Mouse (Mus musculus) forebrain, embryonic 15.5 days (tissue): Measurements from ENCODE around the gene Cldn19. TPM values are rescaled to one million over a fixed set of nuclear protein-coding genes. Genes with fewer than 3 reads are reported as not detected.
"Not testable (repeated sequence)": the region's sequence is repeated elsewhere in the genome, so short reads cannot be mapped to it uniquely, and the experiment has no call there.

Experiments used
- ATAC-seq: fragments of 200-750 bp; cut with Nextera tagmentation; replicated peaks from 2 replicates; pipeline ENCODE4 v1.8.0; 2017; ENCODE audit warnings: mild to moderate bottlenecking, moderate TSS enrichment, moderate library complexity
- H3K27ac ChIP-seq: fragments of 300-500 bp; sonication (generic); replicated peaks from 2 replicates; pipeline ENCODE4 v1.5.1; 2015; ENCODE audit warnings: mild to moderate bottlenecking, inconsistent platforms
- H3K27me3 ChIP-seq: fragments of 300-500 bp; sonication (generic); 2 replicates; pipeline ENCODE4 v1.6.1; 2015; ENCODE audit warnings: inconsistent platforms
- H3K36me3 ChIP-seq: fragments of 300-500 bp; sonication (generic); 2 replicates; pipeline ENCODE4 v1.6.1; 2015; ENCODE audit warnings: mild to moderate bottlenecking, inconsistent platforms
- H3K4me1 ChIP-seq: fragments of 300-500 bp; sonication (generic); 2 replicates; pipeline ENCODE4 v1.6.1; 2015; ENCODE audit warnings: inconsistent platforms
- H3K4me2 ChIP-seq: fragments of 300-500 bp; sonication (generic); replicated peaks from 2 replicates; pipeline ENCODE4 v1.6.1; 2015; ENCODE audit warnings: mild to moderate bottlenecking, inconsistent platforms
- H3K4me3 ChIP-seq: fragments of 300-500 bp; sonication (generic); 2 replicates; pipeline ENCODE4 v1.5.1; 2015; ENCODE audit warnings: mild to moderate bottlenecking, inconsistent platforms
- H3K9ac ChIP-seq: fragments of 300-500 bp; sonication (generic); replicated peaks from 2 replicates; pipeline ENCODE4 v1.6.1; 2015; ENCODE audit warnings: mild to moderate bottlenecking, inconsistent platforms
- H3K9me3 ChIP-seq: fragments of 300-500 bp; sonication (generic); 2 replicates; pipeline ENCODE4 v1.6.1; 2016; ENCODE audit warnings: inconsistent platforms
- WGBS: fragments of 180-500 bp; shearing (Covaris S2); methylation state at CpG from one replicate; pipeline ENCODE4 v1.1.7; 2015; ENCODE audit warnings: mixed read lengths; 5-methylcytosine and 5-hydroxymethylcytosine counted together
- polyA plus RNA-seq: library from polyadenylated mRNA; unstranded; fragments of >200 nt; fragmentation: Nextera tagmentation; extraction: Ambion mirVana; gene quantifications from 2 replicates; pipeline ENCODE4 v1.2.1, GENCODE M21; 2015

Gene Cldn19
- polyA plus RNA-seq, 1 experiment from 2014 or later = 1.0 TPM

GRCm38 (mm10) chr4:119259344-119260254, 4.4 kb downstream of the Cldn19 start:
- no peak for ATAC-seq
- Histone ChIP-seq H3K9me3 (no peaks in the 10 kb centered on the region), H3K4me1 (peaks cover 7% of the 10 kb centered on the region), H3K4me3 (no peak overlapping the region), H3K36me3 (no peaks in the 10 kb centered on the region), H3K9ac (no peak overlapping the region), H3K4me2 (no peak overlapping the region), H3K27ac (no peak overlapping the region), H3K27me3 (no peaks in the 10 kb centered on the region)
- 88% methylated on average over 15 of the region's 15 CpGs for WGBS

GRCm38 (mm10) chr4:119261087-119261713, 6.0 kb downstream of the Cldn19 start:
- Histone ChIP-seq H3K27me3 (no peaks in the 10 kb centered on the region), H3K4me2 (no peak overlapping the region), H3K9me3 (no peaks in the 10 kb centered on the region), H3K9ac (no peak overlapping the region), H3K4me3 (no peak overlapping the region), H3K4me1 (no peaks in the 10 kb centered on the region), H3K36me3 (no peaks in the 10 kb centered on the region), H3K27ac (no peak overlapping the region)
- no peak for ATAC-seq
- 69% methylated on average over 7 of the region's 7 CpGs for WGBS

DNA sequence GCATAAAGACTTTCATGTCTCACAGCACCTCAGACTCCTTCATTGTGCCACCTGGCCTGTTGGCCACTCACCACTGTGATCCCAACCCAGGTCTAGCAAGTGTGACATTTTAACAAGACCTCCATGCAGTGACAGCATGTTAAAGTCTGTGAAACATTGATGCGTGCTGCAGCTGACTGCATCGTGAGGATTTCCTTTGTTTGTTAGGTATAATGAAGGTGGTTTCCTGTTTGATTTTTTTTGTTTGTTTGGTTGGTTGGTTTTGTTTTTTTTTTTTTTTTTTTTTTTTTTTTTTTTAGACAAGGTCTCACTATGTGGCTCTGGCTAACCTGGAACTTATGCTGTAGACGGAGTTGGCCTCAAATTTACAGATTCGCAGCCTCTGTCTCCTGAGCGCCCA, 7.3 kb downstream of the Cldn19 start:
- Histone ChIP-seq H3K9ac (no peak overlapping the region), H3K4me1 (no peaks in the 10 kb centered on the region), H3K4me3 (no peak overlapping the region), H3K27ac (no peak overlapping the region), H3K36me3 (no peaks in the 10 kb centered on the region), H3K27me3 (no peaks in the 10 kb centered on the region), H3K9me3 (no peaks in the 10 kb centered on the region), H3K4me2 (no peak overlapping the region)
- ATAC-seq = no peak
- 93% methylated on average over 5 of the region's 5 CpGs for WGBS

DNA sequence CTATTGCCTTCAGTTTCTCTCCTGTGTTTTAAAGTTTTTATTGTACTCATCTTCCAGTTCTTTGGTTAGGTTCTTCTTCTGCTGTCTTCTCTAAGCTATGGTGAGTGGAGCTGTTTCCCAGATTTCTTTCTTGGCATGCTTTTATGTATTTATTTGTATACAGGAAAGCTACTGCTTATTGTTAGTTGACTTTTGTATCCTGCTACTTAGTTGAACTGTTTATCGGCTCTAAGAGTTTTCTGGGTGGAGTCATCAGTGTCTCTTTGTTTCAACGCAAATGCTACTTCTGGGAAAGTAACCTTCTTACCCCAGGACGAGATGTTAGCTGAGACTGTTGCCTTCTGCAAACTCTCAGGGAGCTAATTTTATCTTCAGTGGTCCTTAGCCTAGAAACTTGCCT, 8.2 kb downstream of the Cldn19 start:
- H3K9ac ChIP-seq = no peak overlapping the region
- no peak overlapping the region for H3K4me2 ChIP-seq
- H3K36me3 ChIP-seq = 0 out of 2 replicates have a peak, but pooled peaks cover 2% of the 10 kb centered on the region
- H3K4me3 ChIP-seq = no peak overlapping the region
- WGBS = 78% methylated on average over 3 of the region's 3 CpGs
- no peaks in the 10 kb centered on the region for H3K4me1 ChIP-seq
- H3K9me3 ChIP-seq = no peaks in the 10 kb centered on the region
- no peaks in the 10 kb centered on the region for H3K27me3 ChIP-seq
- ATAC-seq = no peak
- no peak overlapping the region for H3K27ac ChIP-seq

- Histone ChIP-seq H3K27ac (no peak overlapping the region), H3K4me3 (no peak overlapping the region), H3K4me2 (no peak overlapping the region), H3K36me3 (peaks cover 32% of the 10 kb centered on the region), H3K27me3 (no peaks in the 10 kb centered on the region), H3K9ac (no peak overlapping the region), H3K9me3 (no peaks in the 10 kb centered on the region), H3K4me1 (no peaks in the 10 kb centered on the region)
- ATAC-seq = no peak
- WGBS = 79% methylated on average over 13 of the region's 13 CpGs
Measured at GRCm38 (mm10) chr4:119266606-119267005, 11.4 kb downstream of the Cldn19 start.

GRCm38 (mm10) chr4:119274627-119275026, 19.4 kb downstream of the Cldn19 start:
- Histone ChIP-seq H3K27me3 (no peaks in the 10 kb centered on the region), H3K27ac (no peak overlapping the region), H3K36me3 (peaks cover 94% of the 10 kb centered on the region), H3K4me3 (no peak overlapping the region), H3K9ac (no peak overlapping the region), H3K4me1 (no peaks in the 10 kb centered on the region), H3K4me2 (no peak overlapping the region), H3K9me3 (no peaks in the 10 kb centered on the region)
- no peak for ATAC-seq
- 86% methylated on average over 1 of the region's 1 CpGs for WGBS

- no peaks in the 10 kb centered on the region for H3K4me1 ChIP-seq
- WGBS = 84% methylated on average over 2 of the region's 2 CpGs
- no peak overlapping the region; the same call in 1 of the 2 replicates for H3K27ac ChIP-seq
- no peak overlapping the region for H3K4me2 ChIP-seq
- H3K9me3 ChIP-seq = no peaks in the 10 kb centered on the region
- no peak overlapping the region for H3K9ac ChIP-seq
- H3K4me3 ChIP-seq = no peak overlapping the region
- no peak for ATAC-seq
- peaks cover 94% of the 10 kb centered on the region for H3K36me3 ChIP-seq
- H3K27me3 ChIP-seq = no peaks in the 10 kb centered on the region
Measured at GRCm38 (mm10) chr4:119275226-119275625, 20.0 kb downstream of the Cldn19 start.

DNA sequence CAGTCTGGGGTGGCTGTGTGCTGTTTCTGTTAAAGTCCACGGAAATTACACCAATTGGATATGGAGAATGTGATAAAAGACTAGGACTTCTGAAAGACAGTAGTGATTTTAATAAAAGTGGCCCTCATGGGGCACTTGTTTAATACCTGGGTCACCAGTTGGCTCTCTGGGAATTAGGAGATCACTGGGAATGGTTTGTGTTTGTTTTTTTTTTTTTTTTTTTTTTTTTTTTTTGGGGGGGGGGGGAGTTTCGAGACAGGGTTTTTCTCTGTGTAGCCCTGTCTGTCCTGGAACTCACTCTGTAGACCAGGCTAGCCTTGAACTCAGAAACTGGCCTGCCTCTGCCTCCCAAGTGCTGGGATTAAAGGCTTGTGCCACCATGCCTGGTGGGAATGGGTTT, 20.5 kb downstream of the Cldn19 start:
- Histone ChIP-seq H3K4me3 (no peak overlapping the region), H3K4me1 (no peaks in the 10 kb centered on the region), H3K4me2 (no peak overlapping the region), H3K9ac (no peak overlapping the region), H3K36me3 (peaks cover 92% of the 10 kb centered on the region), H3K27me3 (no peaks in the 10 kb centered on the region), H3K27ac (no peak overlapping the region; the same call in 1 of the 2 replicates), H3K9me3 (no peaks in the 10 kb centered on the region)
- no peak for ATAC-seq
- WGBS = 81% methylated on average over 2 of the region's 2 CpGs

- not testable (repeated sequence) for H3K4me1 ChIP-seq, H3K27me3 ChIP-seq, H3K9ac ChIP-seq, H3K4me3 ChIP-seq, H3K9me3 ChIP-seq, H3K27ac ChIP-seq, ATAC-seq, H3K4me2 ChIP-seq
- peaks cover 90% of the 10 kb centered on the region for H3K36me3 ChIP-seq
- WGBS = 88% methylated on average over 15 of the region's 15 CpGs
Measured at GRCm38 (mm10) chr4:119278784-119279183, 23.6 kb downstream of the Cldn19 start.

- Histone ChIP-seq H3K27me3 (no peaks in the 10 kb centered on the region), H3K27ac (no peak overlapping the region), H3K36me3 (peaks cover 59% of the 10 kb centered on the region), H3K4me2 (no peak overlapping the region), H3K9me3 (no peaks in the 10 kb centered on the region), H3K4me1 (peaks cover 20% of the 10 kb centered on the region), H3K9ac (no peak overlapping the region), H3K4me3 (no peak overlapping the region)
- ATAC-seq = no peak
- WGBS = 81% methylated on average over 1 of the region's 1 CpGs
Measured at GRCm38 (mm10) chr4:119284861-119285260, 29.6 kb downstream of the Cldn19 start.

GRCm38 (mm10) chr4:119285336-119285735, 30.1 kb downstream of the Cldn19 start:
- ATAC-seq = no peak
- Histone ChIP-seq H3K27me3 (no peaks in the 10 kb centered on the region), H3K9ac (no peak overlapping the region), H3K9me3 (no peaks in the 10 kb centered on the region), H3K4me3 (no peak overlapping the region), H3K36me3 (peaks cover 57% of the 10 kb centered on the region), H3K27ac (no peak overlapping the region), H3K4me1 (peaks cover 25% of the 10 kb centered on the region), H3K4me2 (no peak overlapping the region)
- WGBS = 85% methylated on average over 2 of the region's 2 CpGs

- Histone ChIP-seq H3K9ac (peak overlapping the region; percentile 90), H3K4me3 (peak overlapping the region; percentile 70), H3K9me3 (no peaks in the 10 kb centered on the region), H3K36me3 (peaks cover 16% of the 10 kb centered on the region), H3K27ac (no peak overlapping the region), H3K27me3 (no peaks in the 10 kb centered on the region), H3K4me2 (peak overlapping the region; percentile 68), H3K4me1 (peaks cover 53% of the 10 kb centered on the region)
- no peak for ATAC-seq
- WGBS = 63% methylated on average over 1 of the region's 1 CpGs
Measured at GRCm38 (mm10) chr4:119291921-119292320, 36.7 kb downstream of the Cldn19 start.
